Mouse (Mus musculus) T-helper 1 cell (primary cell): ENCODE measurements at regions not wholly inside any gene's neighbourhood (a gene's known extent, or its start where the extent isn't known, plus 50 kb on each side); places are given as distances from the start of the nearest gene placed in this dataset.

Source experiments
- in situ Hi-C: fragments of 300-600 bp; cut with MboI, MseI; formaldehyde crosslinking; loops from one replicate; pipeline ENCODE4 v1.15.1; 2025; ENCODE audit warnings: high pct_unique_total_duplicates

GRCm38 (mm10) chr2:137706528-137706988 is 549.8 kb upstream of the Btbd3 start:
- in situ Hi-C loops = no loop called here

GRCm38 (mm10) chr2:137705724-137706422 is 550.5 kb upstream of the Btbd3 start:
- in situ Hi-C loops = no loop called here

DNA sequence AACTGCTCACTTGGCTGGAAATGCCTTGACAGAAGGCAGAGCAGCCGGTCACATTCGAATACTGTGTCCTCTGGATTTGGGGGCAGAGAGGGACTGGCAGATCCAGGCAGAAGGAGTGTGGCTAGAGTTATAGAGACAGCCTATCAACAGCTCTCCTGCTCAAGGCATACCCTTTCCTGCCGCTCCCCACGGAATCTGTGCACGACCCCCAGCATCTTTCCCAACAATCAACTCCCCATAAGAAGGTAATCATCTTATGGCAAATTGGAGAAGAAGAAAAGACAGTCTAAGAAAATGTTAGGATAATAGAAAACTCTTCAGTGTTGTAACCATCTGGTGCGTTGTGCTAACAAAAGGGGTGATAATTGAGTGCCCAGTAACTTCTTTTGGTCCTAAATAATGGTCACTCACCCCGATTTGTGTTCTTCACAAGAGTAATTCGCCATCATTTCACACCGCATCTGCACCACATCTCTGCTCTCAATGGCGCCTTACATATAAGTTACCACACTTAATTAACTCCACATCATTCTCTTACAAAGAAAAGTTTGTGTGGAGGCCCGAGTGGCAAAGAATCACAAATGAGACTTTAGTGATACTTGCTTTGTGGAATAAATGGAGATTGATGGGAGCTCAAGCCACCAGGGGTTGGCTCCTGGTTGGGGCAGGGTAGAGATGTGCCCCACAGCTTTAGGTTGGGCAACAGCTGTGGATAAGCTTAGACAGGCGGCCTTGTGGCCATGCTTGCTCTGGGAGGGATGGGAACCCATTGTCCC is 551.2 kb upstream of the Btbd3 start:
- in situ Hi-C loops = no loop called here

- in situ Hi-C loops = no loop called here
Observed at GRCm38 (mm10) chr2:137704565-137704947, 551.8 kb upstream of the Btbd3 start.

DNA sequence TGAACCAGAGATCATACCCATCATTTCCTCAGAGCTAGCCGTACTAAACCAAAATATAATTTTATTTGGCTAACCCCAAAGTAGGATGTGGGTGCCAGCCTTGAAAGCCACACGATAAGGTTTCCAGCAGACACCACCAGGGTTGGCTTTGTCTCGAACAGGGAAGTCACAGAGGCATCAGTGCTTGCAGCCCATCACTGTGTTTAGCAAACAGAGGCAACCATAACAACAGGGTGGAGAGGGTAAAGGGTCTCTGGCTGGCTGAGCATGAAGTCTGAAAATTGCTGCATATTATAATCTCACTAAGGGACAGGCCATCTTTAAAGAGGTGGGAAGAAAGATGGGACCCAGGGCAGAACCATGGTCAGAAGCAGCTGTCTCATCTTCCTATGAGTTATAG is 552.3 kb upstream of the Btbd3 start:
- in situ Hi-C loops = no loop called here

- in situ Hi-C loops = no loop called here
Observed at GRCm38 (mm10) chr2:137695885-137696284, 560.5 kb upstream of the Btbd3 start.

- in situ Hi-C loops = no loop called here
Observed at GRCm38 (mm10) chr2:137694020-137694419, 562.3 kb upstream of the Btbd3 start.

- in situ Hi-C loops = no loop called here
Observed at GRCm38 (mm10) chr2:137687208-137687607, 569.2 kb upstream of the Btbd3 start.

DNA sequence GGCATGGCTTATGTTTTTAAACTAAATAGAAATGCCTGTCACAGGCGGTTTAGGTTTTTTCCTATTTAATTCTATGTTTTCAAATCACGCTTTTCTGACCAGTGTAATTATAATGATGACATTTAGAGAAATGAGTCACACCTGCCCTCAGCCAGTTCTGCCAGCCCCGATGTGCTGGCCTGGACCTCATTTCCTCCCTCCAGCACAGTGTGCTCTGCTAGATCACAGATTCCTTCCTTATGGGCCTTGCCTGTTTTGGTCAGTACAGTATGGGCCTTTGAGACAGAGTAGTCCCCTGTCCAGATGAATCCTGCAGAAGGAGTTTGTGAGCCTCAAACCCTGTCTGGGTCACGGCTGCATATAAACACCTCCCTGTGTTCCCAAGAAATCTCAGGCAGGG is 569.6 kb upstream of the Btbd3 start:
- in situ Hi-C loops = no loop called here

GRCm38 (mm10) chr2:137681762-137682161 is 565.3 kb upstream of the Jag1 start:
- in situ Hi-C loops = no loop called here

DNA sequence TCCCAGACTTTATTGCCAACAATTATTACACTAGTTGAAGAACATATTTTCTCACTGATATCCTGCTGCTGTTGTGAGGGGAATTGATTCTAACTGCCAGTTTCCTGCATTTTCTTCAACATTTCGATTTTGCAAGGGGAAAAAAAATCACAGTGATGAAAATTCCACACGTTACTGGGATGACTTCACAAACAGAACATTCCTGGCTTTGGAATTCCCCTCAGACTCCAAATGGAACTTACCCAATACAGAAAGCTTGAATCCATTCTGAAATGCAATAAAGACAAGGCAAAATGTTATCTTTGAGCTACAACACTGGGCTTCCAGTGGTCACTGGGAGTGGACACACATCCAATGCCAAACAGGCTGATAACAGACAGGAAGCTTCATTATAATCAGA is 546.7 kb upstream of the Jag1 start:
- in situ Hi-C loops = no loop called here

- in situ Hi-C loops = no loop called here
Observed at GRCm38 (mm10) chr2:137662216-137662615, 545.8 kb upstream of the Jag1 start.

DNA sequence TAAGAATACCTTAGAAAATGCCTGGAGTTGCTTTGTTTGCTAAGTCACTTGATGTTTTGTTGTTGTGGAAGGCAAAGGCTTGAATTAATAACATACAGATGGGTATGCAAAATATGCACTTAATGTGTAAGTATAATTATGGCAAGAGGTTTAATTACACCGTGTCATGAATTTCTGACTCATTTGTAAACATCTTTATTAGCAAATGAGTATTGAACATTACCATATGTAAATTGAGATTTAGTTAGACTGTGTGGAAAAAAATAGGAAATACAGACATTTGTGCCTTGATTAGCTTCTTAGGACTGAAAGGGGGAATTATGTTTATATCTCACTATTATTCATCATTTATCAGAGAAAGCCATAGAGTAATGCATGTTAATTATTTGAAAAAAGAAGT is 544.0 kb upstream of the Jag1 start:
- in situ Hi-C loops = no loop called here

DNA sequence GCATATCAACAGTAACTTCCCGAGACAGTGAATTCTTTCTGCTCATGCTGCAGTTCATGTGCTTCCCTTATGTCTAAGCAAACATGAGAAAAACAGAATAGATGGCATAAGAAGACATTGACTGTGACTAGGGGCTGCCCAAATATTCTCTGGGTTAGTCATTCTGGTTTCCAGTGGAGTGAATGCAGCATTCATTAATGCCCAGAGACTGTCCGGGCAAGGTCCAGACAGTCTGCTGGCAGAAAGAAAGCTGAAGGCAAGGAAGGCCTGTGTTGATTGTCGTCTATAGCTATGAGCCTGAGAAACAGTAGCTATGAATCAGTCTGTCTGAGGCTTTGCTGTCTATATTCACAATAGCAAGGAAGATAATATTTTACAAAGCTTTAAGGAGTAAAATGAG is 537.9 kb upstream of the Jag1 start:
- in situ Hi-C loops = no loop called here

- in situ Hi-C loops = no loop called here
Observed at GRCm38 (mm10) chr2:137644160-137644559, 527.7 kb upstream of the Jag1 start.

DNA sequence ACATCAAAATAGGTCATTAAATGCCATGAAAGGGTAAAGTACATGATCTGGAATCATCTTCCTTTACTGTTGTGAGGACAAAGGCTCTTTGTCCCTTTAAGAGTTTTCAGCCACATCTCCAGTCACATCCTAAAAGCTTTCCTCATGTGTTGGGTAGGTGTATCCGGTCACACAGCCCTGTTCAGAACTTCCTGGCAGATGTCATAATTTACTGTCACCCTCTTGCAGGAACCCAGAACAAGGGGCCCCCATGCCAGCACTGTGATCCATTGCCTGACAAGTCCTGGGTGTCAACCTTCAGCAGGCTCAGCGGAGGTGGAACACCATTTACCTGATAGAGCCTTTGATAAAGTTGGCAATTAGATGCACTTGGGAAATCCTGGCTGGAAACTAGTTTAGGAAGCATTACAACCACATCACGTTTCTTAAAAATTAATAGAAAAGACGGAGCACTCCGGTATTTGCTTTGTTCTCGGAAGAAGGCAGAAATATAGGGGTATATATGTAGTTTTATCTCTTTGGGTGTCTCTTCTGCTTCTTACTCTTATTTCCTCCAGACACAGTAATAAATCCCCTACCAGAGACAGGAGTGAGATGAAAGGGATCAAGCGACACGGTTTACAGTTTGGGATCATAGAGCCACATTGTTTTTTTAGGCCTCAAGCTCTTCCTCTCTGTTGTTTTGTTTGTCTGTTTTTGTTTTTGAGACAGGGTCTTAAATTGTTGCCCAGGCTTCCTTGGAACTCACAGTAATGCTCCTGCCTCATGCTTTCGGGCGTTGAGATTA is 527.0 kb upstream of the Jag1 start:
- in situ Hi-C loops = no loop called here

DNA sequence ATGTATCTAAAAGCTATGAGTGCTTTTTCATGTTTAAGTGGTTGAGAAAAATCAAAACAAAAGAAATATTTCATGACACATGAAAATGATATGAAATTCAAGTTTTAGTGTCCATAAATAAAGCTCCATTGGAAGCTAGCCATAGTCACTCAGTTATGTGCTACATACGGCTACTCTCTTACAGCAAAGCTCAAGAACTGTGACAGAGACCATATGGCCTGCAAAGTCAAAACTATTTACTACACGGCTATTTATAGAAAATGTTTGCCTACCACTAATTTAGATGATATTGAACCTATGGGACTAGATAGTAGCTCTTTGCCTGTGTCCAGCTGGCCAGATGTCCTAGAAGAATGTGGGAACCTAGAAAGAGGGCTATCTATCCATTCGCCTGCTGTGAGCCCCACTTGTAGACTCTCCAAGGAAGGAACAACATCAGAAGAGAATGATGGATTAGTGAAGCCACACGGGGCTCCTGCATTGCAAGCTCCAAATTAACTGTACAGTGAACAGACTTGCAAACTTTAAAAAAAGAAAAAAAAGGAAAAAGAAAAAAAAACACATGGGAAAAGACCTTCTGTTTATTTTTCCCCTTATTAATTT is 518.7 kb upstream of the Jag1 start:
- in situ Hi-C loops = no loop called here

GRCm38 (mm10) chr2:137616637-137617036 is 500.2 kb upstream of the Jag1 start:
- in situ Hi-C loops = no loop called here

GRCm38 (mm10) chr2:137613791-137614190 is 497.3 kb upstream of the Jag1 start:
- in situ Hi-C loops = no loop called here

DNA sequence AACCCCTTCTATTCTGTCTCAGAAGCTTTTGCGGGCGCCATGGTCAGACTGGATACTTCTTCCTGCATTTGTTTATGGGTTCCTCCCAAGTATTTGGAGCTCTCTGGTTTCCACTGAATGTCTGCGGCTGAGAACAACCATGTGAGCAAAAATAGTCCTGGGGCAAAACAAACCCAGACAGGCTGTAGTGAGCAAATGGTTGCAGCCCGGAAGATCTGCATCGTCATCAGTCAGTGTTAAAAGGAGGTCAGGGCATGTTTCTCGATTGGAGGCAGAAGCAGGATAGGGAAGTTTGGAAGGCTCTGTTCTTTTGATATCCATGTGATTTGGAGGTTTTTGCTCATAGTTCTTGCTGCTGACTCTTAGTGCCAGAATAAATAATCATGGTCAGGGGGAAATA is 492.1 kb upstream of the Jag1 start:
- in situ Hi-C loops = no loop called here

GRCm38 (mm10) chr2:137598136-137598535 is 481.7 kb upstream of the Jag1 start:
- in situ Hi-C loops = no loop called here

DNA sequence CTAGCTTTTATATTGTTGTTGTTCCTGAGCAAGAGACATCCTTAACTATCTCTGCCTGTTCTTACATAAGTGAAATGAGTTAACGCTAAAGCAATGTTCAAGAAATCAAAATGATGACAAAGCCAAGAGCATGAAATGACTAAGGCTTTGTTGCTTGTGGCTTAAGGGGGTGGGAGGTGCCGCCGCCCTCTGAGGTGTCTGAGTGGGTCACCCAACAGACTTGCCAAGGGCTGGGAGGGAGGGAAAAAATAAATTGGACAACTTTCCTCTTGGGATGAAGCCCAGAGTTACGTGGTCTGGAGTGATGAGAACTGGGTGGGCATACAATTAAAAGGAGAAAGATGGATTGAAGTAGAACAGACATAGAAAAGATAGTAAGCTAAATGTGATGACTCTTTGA is 478.1 kb upstream of the Jag1 start:
- in situ Hi-C loops = no loop called here
